Mouse (Mus musculus) lung, postnatal 0 days (tissue): Measurements from ENCODE around the gene Carnmt1.

Source experiments
- CTCF ChIP-seq: IDR thresholded peaks from 2 replicates; pipeline ENCODE4 v1.5.1; 2016; ENCODE audit warnings: antibody characterized with exemption, mild to moderate bottlenecking
- EP300 ChIP-seq: IDR thresholded peaks from 2 replicates; pipeline ENCODE4 v1.6.1; 2016; ENCODE audit warnings: antibody characterized with exemption, mild to moderate bottlenecking, control low read depth

- no peak for TF ChIP-seq CTCF
- no peak for TF ChIP-seq EP300
Observed at GRCm38 (mm10) chr19:18659349-18659748, 11.2 kb upstream of the Carnmt1 start.
